Mouse (Mus musculus): ENCODE measurements around the gene Anapc11. TPM values are rescaled to one million over a fixed set of nuclear protein-coding genes. Genes with fewer than 3 reads are reported as not detected.
"Not testable (repeated sequence)": the region's sequence is repeated elsewhere in the genome, so short reads cannot be mapped to it uniquely, and the experiment has no call there.

Anapc11 gene
- total RNA-seq, 2 experiments from 2014 or later: 117 to 118 TPM

GRCm38 (mm10) chr11:120575046-120575445 is 23.2 kb upstream of the Anapc11 start:
- no peak for DNase-seq

- DNase-seq: no peak
Observed at GRCm38 (mm10) chr11:120575940-120576339, 22.3 kb upstream of the Anapc11 start.

- DNase-seq: no peak
Observed at GRCm38 (mm10) chr11:120576365-120576981, 21.7 kb upstream of the Anapc11 start.

- DNase-seq: peak; percentile 41
Observed at GRCm38 (mm10) chr11:120577211-120578023, 20.8 kb upstream of the Anapc11 start.

GRCm38 (mm10) chr11:120578024-120578693 is 20.1 kb upstream of the Anapc11 start:
- DNase-seq: no peak

GRCm38 (mm10) chr11:120578694-120579243 is 19.5 kb upstream of the Anapc11 start:
- DNase-seq: peak; percentile 15

- DNase-seq: peak; percentile 88
Observed at GRCm38 (mm10) chr11:120579316-120580107, 18.7 kb upstream of the Anapc11 start.

GRCm38 (mm10) chr11:120580190-120580589 is 18.0 kb upstream of the Anapc11 start:
- peak; percentile 27 for DNase-seq

- peak; percentile 54 for DNase-seq
Observed at GRCm38 (mm10) chr11:120580871-120581331, 17.3 kb upstream of the Anapc11 start.

GRCm38 (mm10) chr11:120581490-120582267 is 16.5 kb upstream of the Anapc11 start, which contains the start of gene Arhgdia:
Gene Arhgdia, minus strand, starts transcription at chr11:120581624.
- peak; percentile 93 for DNase-seq

GRCm38 (mm10) chr11:120582268-120582981 is 15.8 kb upstream of the Anapc11 start:
- peak; percentile 44 for DNase-seq

- DNase-seq: not testable (repeated sequence)
Observed at GRCm38 (mm10) chr11:120582982-120583293, 15.3 kb upstream of the Anapc11 start.

- DNase-seq: no peak
Observed at GRCm38 (mm10) chr11:120583937-120584336, 14.3 kb upstream of the Anapc11 start.

- DNase-seq: no peak
Observed at GRCm38 (mm10) chr11:120588531-120588930, 9.7 kb upstream of the Anapc11 start.

- peak; percentile 51 for DNase-seq
Observed at GRCm38 (mm10) chr11:120597240-120598235, 683 bp upstream of the Anapc11 start.

- no peak for DNase-seq
Observed at GRCm38 (mm10) chr11:120598990-120599549, 849 bp downstream of the Anapc11 start.

- no peak for DNase-seq
Observed at GRCm38 (mm10) chr11:120600716-120601115, 2.5 kb downstream of the Anapc11 start.

GRCm38 (mm10) chr11:120603545-120603944 is 5.3 kb downstream of the Anapc11 start:
- no peak for DNase-seq

- no peak for DNase-seq
Observed at GRCm38 (mm10) chr11:120605667-120606066, 7.4 kb downstream of the Anapc11 start.
